Mouse (Mus musculus) E14TG2a.4 (cell line): ENCODE measurements around the gene Sfn.

Experiments used
- H3K27me3 ChIP-seq: 2 replicates; pipeline ENCODE4 v1.6.1; 2014; ENCODE audit warnings: low read length, control low read depth; ENCODE audit not compliant: insufficient read depth
- H3K36me3 ChIP-seq: 2 replicates; pipeline ENCODE4 v1.6.1; 2014; ENCODE audit warnings: low read length, control low read depth; ENCODE audit not compliant: insufficient read depth
- H3K4me1 ChIP-seq: replicated peaks from 2 replicates; pipeline ENCODE4 v1.6.1; 2014; ENCODE audit warnings: low read depth, low read length, control low read depth
- H3K4me3 ChIP-seq: replicated peaks from 2 replicates; pipeline ENCODE4 v1.5.1; 2014; ENCODE audit warnings: mild to moderate bottlenecking, low read length
- H3K9me3 ChIP-seq: 2 replicates; pipeline ENCODE4 v1.6.1; 2014; ENCODE audit warnings: low read length, control low read depth
- CTCF ChIP-seq: conservative IDR thresholded peaks from 2 replicates; pipeline ENCODE4 v1.5.1; 2014; ENCODE audit warnings: low read length
- NANOG ChIP-seq: IDR thresholded peaks from 2 replicates; pipeline ENCODE4 v1.6.1; 2014; ENCODE audit warnings: borderline replicate concordance, low read length, mixed read lengths
- POU5F1 ChIP-seq: IDR thresholded peaks from 2 replicates; pipeline ENCODE4 v1.6.1; 2014; ENCODE audit warnings: low read length, borderline replicate concordance

Sfn gene

DNA sequence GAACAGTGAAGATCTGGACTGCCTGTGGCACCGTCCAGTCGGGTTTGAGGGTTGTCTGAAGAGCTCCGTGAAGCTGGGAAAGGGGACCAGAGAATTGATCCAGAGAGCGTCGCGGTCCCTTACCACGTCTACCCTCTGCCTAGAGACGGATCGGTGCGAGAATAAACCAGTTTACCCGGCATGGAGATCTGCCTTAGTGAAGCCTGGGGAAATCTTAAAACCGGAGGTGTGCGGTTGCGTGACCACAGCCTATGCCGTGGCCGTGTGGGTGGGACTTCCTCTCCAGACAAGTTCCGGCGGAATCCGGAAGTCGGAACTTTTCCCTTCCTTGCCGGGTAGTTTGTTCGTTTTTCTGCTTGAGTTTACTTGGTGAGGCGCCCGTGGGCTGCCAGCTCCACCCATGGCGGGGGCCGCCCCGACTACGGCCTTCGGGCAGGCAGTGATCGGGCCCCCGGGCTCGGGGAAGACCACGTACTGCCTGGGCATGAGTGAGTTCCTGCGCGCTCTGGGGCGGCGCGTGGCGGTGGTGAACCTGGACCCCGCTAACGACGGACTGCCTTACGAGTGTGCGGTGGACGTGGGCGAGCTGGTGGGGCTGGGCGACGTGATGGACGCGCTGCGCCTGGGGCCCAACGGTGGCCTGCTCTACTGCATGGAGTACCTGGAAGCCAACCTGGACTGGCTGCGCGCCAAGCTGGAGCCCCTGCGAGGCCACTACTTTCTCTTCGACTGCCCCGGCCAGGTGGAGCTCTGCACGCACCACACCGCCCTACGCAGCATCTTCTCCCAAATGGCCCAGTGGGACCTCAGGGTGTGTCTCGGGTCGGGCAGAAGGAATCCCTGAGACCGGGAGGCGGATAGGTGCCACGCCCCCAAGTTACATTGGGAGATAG lies 17.7 kb downstream of the Sfn start, which contains the start of gene Gpn2:
TSS of gene Gpn2 (plus strand) at position 304 of the 893 bp plus-strand sequence.
- H3K36me3 ChIP-seq: peaks cover 80% of the 10 kb centered on the region
- no peak for TF ChIP-seq CTCF
- TF ChIP-seq NANOG: no peak
- TF ChIP-seq POU5F1: no peak

DNA sequence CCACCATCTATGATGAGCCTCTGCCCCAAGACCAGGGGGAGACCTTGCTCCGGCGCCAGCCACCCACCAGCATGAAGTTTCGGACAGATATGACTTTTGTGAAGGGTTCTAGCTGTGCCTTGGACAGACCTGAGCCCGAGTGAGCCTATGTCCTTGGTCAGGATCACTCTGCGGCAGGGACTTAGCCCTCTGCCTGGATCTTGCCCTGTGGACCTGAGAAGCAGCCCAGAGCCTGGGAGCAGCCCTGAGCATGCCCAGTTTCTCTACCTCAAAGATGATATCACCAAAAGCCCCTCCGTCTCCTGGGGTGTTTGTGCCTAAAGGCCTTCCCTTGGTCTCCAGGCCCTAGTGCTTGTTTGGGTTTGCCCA lies 18.3 kb downstream of the Sfn start:
- TF ChIP-seq CTCF: no peak
- peaks cover 58% of the 10 kb centered on the region for H3K4me1 ChIP-seq
- peak overlapping the region; percentile 97 for H3K4me3 ChIP-seq
- no peaks in the 10 kb centered on the region for H3K9me3 ChIP-seq
- no peaks in the 10 kb centered on the region for H3K27me3 ChIP-seq
- peaks cover 80% of the 10 kb centered on the region for H3K36me3 ChIP-seq

More for the DNA sequence above, 17.7 kb downstream of the Sfn start, which contains the start of gene Gpn2:
- no peaks in the 10 kb centered on the region for H3K27me3 ChIP-seq
- H3K4me3 ChIP-seq: peak within 1 kb of the TSS; percentile 97
- H3K4me1 ChIP-seq: peaks cover 58% of the 10 kb centered on the region
- no peaks in the 10 kb centered on the region for H3K9me3 ChIP-seq

DNA sequence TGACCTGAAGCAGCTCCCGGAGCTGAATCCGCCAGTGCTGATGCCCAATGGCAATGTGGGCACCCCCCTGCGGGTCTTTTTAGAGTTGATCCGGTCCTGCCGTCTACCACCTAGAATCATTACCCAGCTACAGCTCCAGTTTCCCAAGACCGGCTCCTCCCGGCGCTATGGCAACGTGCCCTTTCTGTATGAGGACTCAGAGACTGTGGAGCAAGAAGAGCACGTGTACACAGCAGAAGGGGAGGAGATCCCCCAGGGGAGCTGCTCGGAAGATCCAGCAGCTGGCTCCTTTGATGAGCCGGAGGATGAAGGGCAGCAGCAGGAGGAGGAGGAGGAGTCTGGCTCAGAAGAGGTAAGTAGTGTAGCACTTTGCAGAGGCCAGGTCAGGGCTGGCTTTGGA lies 24.0 kb downstream of the Sfn start:
- peaks cover 47% of the 10 kb centered on the region for H3K4me1 ChIP-seq
- TF ChIP-seq NANOG (no peak), CTCF (no peak), POU5F1 (no peak)
- peaks cover 54% of the 10 kb centered on the region for H3K36me3 ChIP-seq
- H3K4me3 ChIP-seq: peak overlapping the region; percentile 48
- no peaks in the 10 kb centered on the region for H3K27me3 ChIP-seq
- H3K9me3 ChIP-seq: no peaks in the 10 kb centered on the region

DNA sequence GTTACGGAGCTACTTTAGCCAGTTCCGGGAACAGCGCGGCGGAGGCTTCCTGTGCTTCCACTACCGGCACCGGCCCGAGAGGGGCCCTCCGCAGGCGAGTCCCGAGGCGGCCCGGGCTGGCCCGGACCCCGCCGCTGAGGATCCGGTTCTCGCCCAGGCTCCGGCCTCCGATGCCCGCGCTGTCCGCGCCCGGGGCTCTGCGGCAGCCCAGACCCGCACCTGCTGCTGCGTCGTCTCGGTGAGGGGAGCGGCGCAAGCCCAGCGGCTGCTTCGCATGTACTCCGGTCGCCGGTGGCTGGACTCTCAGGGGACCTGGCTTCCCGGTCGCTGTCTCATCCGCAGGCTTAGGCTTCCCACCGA lies 27.1 kb downstream of the Sfn start:
- no peaks in the 10 kb centered on the region for H3K27me3 ChIP-seq
- H3K4me1 ChIP-seq: peaks cover 50% of the 10 kb centered on the region
- H3K36me3 ChIP-seq: peaks cover 22% of the 10 kb centered on the region
- H3K4me3 ChIP-seq: peak overlapping the region; percentile 99
- TF ChIP-seq POU5F1 (no peak), NANOG (no peak), CTCF (no peak)
- H3K9me3 ChIP-seq: no peaks in the 10 kb centered on the region

DNA sequence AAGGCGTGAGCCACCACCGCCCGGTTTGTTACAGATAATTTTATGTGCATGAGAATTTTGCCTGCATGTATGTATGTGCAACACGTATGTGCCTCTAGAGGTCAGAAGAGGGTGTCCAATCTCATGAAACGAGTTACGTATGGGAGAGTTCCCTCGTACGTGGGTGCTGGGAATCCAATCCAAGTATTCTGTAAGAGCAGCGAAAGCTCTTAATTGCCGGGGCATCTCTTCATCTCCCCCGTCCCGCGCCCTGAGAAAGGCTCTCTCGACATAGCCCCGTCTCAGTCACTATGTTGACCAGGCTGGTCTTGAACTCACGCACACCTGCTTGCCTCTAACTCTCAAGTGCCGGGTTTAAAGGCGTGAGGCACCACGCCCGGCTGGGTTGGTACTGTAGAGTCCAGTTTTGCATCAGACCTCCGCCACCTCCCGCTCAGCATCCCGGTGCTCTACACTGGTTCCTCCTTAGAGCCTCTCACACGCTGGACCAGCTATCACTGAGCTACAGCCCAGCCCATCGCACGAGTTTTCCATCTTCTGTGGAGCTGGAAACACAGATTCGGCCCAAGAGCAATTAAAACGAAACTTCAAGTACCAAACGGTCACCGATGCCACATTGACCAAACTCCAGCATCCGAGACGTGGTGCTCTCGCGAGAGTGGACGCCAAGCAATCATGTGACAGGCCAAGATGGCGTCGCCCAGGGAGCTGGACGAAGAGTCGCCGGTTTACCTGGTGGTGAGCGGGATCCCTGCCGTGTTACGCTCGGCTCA lies 27.7 kb downstream of the Sfn start, which contains the start of gene Gpatch3:
TSS of gene Gpatch3 (plus strand) at position 676 of the 773 bp plus-strand sequence.
- TF ChIP-seq CTCF (0 out of 2 replicates have a peak, but pooled peaks have one; percentile 1), NANOG (no peak)
- H3K9me3 ChIP-seq: no peaks in the 10 kb centered on the region
- H3K27me3 ChIP-seq: no peaks in the 10 kb centered on the region
- H3K4me3 ChIP-seq: peak within 1 kb of the TSS; percentile 99
- H3K36me3 ChIP-seq: peaks cover 17% of the 10 kb centered on the region
- H3K4me1 ChIP-seq: peaks cover 50% of the 10 kb centered on the region

DNA sequence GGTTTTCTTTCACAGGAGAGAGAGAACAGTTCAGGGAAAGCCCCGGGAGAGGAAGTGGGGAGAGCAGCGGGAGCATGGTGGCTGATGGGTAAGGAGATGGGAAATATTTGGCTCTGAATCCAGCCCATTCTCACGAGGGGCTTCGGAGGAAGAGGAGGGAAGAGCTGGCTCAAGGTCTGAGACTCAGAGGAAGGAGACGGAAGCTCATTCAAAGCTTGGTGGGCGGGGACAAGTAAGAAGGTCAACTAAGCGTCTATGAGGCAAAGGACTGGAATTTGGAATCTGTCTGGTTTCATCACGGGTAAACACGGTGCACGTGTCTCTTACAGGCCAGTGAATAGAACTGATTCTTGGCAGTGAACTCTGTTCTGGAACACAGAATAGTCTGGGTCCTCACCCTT lies 31.9 kb downstream of the Sfn start:
- Histone ChIP-seq H3K36me3 (no peaks in the 10 kb centered on the region), H3K4me3 (peak overlapping the region; percentile 65), H3K9me3 (no peaks in the 10 kb centered on the region), H3K4me1 (peaks cover 31% of the 10 kb centered on the region), H3K27me3 (no peaks in the 10 kb centered on the region)
- TF ChIP-seq CTCF (no peak), POU5F1 (no peak), NANOG (no peak)

DNA sequence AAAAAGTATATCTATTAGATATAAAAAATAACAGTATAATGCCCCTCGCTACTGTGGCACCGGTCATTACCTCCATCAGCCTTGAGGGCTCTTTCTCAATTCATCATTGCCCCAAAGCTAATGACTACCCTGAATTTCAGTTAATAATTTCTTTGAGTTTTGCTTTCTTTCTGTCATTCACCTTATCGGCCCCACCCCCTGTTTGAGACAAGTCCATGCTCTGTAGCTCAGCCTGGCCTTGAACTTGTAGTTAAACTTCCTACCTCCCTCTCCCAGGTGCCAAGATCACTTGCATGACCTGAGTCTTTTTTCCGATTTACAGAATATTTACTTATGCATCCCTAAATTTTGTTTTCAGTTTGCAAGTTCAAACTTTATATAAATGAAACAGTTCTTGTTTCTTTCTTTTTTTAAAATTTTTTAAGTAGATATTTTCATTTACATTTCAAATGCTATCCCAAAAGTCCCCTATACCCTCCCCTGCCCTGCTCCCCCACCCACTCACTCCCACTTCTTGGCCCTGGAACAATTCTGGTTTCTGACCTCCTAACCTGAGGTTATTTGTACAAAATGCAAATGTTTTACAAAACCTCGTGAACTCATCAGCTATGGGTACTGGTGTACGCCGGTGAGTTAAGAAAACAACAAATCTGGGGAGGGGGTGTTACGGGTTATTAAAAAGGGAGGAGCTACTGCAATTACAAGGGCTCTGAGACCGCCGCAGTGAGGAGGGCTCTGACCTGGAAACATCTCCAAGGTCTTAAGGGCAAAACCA lies 32.5 kb downstream of the Sfn start:
- Histone ChIP-seq H3K4me3 (peak overlapping the region; percentile 65), H3K36me3 (no peaks in the 10 kb centered on the region), H3K27me3 (no peaks in the 10 kb centered on the region), H3K9me3 (no peaks in the 10 kb centered on the region), H3K4me1 (peaks cover 31% of the 10 kb centered on the region)
- TF ChIP-seq NANOG (no peak), CTCF (no peak), POU5F1 (no peak)

DNA sequence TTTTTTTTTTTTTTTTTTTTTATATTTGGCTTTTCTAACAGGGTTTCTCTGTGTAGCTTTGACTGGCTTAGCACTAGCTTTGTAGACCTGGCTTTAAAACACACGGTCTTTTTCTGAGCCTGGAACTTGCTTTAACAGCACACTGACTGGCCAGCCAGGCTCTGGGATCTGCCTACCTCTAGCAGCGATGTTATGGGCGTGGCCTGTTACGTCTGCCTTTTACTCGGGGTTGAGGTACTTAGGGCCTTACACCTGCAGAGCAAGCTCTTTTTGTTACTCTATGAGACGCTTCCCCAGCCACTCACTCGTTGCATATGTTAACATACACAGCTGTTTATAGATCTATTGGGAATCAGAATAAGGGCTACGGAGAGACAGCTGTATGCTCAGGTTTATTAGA lies 34.7 kb downstream of the Sfn start:
- TF ChIP-seq CTCF (no peak), NANOG (no peak)
- Histone ChIP-seq H3K9me3 (no peaks in the 10 kb centered on the region), H3K4me3 (no peak overlapping the region), H3K4me1 (peaks cover 34% of the 10 kb centered on the region), H3K27me3 (no peaks in the 10 kb centered on the region), H3K36me3 (no peaks in the 10 kb centered on the region)
